22 mouse cellular contexts compared by ENCODE assay signal in genomic region chr2:154617061-154617460, GRCm38 (mm10). TPM values are rescaled to one million over a fixed set of nuclear protein-coding genes. Genes with fewer than 3 reads are reported as not detected.
"Had no signal": no experiment of that assay in that cellular context is flagged by ENCODE, and none has a peak within 500 bp of the region (broad histone marks: within the 10 kb centered on the region; RNA-seq: fewer than 3 reads in every experiment).

No protein-coding gene starts in this region.

- H3K9ac ChIP-seq: hindbrain, embryonic 15.5 days; kidney, embryonic 15.5 days; limb, embryonic 13.5 days; neural tube, embryonic 15.5 days; stomach, embryonic 15.5 days had no signal

- H3K27me3 ChIP-seq: hindbrain, embryonic 15.5 days; kidney, embryonic 15.5 days; limb, embryonic 13.5 days; neural tube, embryonic 15.5 days; stomach, embryonic 15.5 days had no signal

- H3K27ac ChIP-seq: hindbrain, embryonic 15.5 days; kidney, embryonic 15.5 days; limb, embryonic 13.5 days; midbrain, embryonic 10.5 days; neural tube, embryonic 15.5 days; stomach, embryonic 15.5 days had no signal

- H3K4me2 ChIP-seq: hindbrain, embryonic 15.5 days; kidney, embryonic 15.5 days; limb, embryonic 13.5 days; liver, embryonic 11.5 days; neural tube, embryonic 15.5 days; stomach, embryonic 15.5 days had no signal

- ATAC-seq: intestine, embryonic 16.5 days had no signal

- H3K4me3 ChIP-seq: hindbrain, embryonic 15.5 days; kidney, embryonic 15.5 days; limb, embryonic 13.5 days; midbrain, embryonic 10.5 days; myocyte; neural tube, embryonic 15.5 days; stomach, embryonic 15.5 days had no signal

- H3K9me3 ChIP-seq: hindbrain, embryonic 15.5 days; kidney, embryonic 15.5 days; limb, embryonic 13.5 days; midbrain, embryonic 10.5 days; neural tube, embryonic 15.5 days; stomach, embryonic 15.5 days had no signal

- H3K36me3 ChIP-seq: hindbrain, embryonic 15.5 days; kidney, embryonic 15.5 days; limb, embryonic 13.5 days; stomach, embryonic 15.5 days had no signal

- DNase-seq: kidney, adult 2 months; kidney, postnatal 14 days; left cerebral cortex, postnatal 4 days; lung, adult 18-20 months; midbrain, embryonic 14.5 days; right cerebral cortex, adult 18-20 months; right cerebral cortex, postnatal 25 days had no signal

RNA-seq across cellular contexts. Expression of gene 4930519P11Rik, which starts 3.8 kb away (rescaled TPM):
- total RNA-seq: layer of hippocampus, adult 8-10 months; layer of hippocampus, postnatal 25 days; left cerebral cortex, postnatal 10 days; left cerebral cortex, postnatal 4 days had no signal
- polyA plus RNA-seq: intestine, embryonic 16.5 days; kidney, embryonic 15.5 days; large intestine, adult 2 months; liver, embryonic 11.5 days; lung, embryonic 16.5 days; midbrain, embryonic 10.5 days; neural tube, embryonic 11.5 days had no signal
